Mouse (Mus musculus): ENCODE data around the gene Cir1. TPM values are rescaled to one million over a fixed set of nuclear protein-coding genes. Genes with fewer than 3 reads are reported as not detected.

Gene Cir1
- 10 to 100 TPM; 25.7 to 25.9 TPM for total RNA-seq (2021)
- long read RNA-seq, experiment 1, partial matches to known transcripts, result 2 of 26 reads
- long read RNA-seq, experiment 1, other reads (novel, unspliced or antisense), result 24 of 26 reads
- long read RNA-seq, experiment 2, partial matches to known transcripts, result 4 of 30 reads
- long read RNA-seq, experiment 2, other reads (novel, unspliced or antisense), result 26 of 30 reads

- DNase-seq (ENCODE audit: low spot score in 2 of 2), result peak; percentile 91 to 96
These were observed at the start of gene Cir1, which contains the start of gene Scrn3 for GRCm38 (mm10) chr2:73312152-73313116. Gene Cir1 (minus strand): TSS chr2:73312701. Gene Scrn3 (plus strand): TSS chr2:73312601.

- DNase-seq (ENCODE audit: low spot score in 2 of 2), result no peak
These were observed 48.0 kb upstream of the Cir1 start for GRCm38 (mm10) chr2:73360536-73360935.

- DNase-seq (ENCODE audit: low spot score in 2 of 2), result no peak
These were observed 47.4 kb upstream of the Cir1 start for GRCm38 (mm10) chr2:73359941-73360340.

GRCm38 (mm10) chr2:73357004-73357403 lies 44.5 kb upstream of the Cir1 start:
- no peak for DNase-seq (ENCODE audit: low spot score in 2 of 2)

GRCm38 (mm10) chr2:73351927-73352374 lies 39.5 kb upstream of the Cir1 start:
- DNase-seq (ENCODE audit: low spot score in 2 of 2), result peak in 1 of 2 experiments; percentile 64

GRCm38 (mm10) chr2:73351496-73351895 lies 39.0 kb upstream of the Cir1 start:
- DNase-seq (ENCODE audit: low spot score in 2 of 2), result peak in 1 of 2 experiments; percentile 54

- DNase-seq (ENCODE audit: low spot score in 2 of 2), result no peak
These were observed 35.7 kb upstream of the Cir1 start for GRCm38 (mm10) chr2:73348221-73348620.

GRCm38 (mm10) chr2:73347766-73348165 lies 35.3 kb upstream of the Cir1 start:
- no peak for DNase-seq (ENCODE audit: low spot score in 2 of 2)

- DNase-seq (ENCODE audit: low spot score in 2 of 2), result no peak
These were observed 34.6 kb upstream of the Cir1 start for GRCm38 (mm10) chr2:73347136-73347535.

GRCm38 (mm10) chr2:73346345-73347086 lies 34.0 kb upstream of the Cir1 start:
- peak; percentile 59 to 78 for DNase-seq (ENCODE audit: low spot score in 2 of 2)

GRCm38 (mm10) chr2:73345204-73345603 lies 32.7 kb upstream of the Cir1 start:
- no peak for DNase-seq (ENCODE audit: low spot score in 2 of 2)

- no peak for DNase-seq (ENCODE audit: low spot score in 2 of 2)
These were observed 31.2 kb upstream of the Cir1 start for GRCm38 (mm10) chr2:73343701-73344100.

GRCm38 (mm10) chr2:73338415-73338814 lies 25.9 kb upstream of the Cir1 start:
- DNase-seq (ENCODE audit: low spot score in 2 of 2), result no peak

GRCm38 (mm10) chr2:73335949-73336348 lies 23.4 kb upstream of the Cir1 start:
- DNase-seq (ENCODE audit: low spot score in 2 of 2), result no peak

- DNase-seq (ENCODE audit: low spot score in 2 of 2), result no peak
These were observed 13.4 kb upstream of the Cir1 start for GRCm38 (mm10) chr2:73325871-73326270.

GRCm38 (mm10) chr2:73322991-73323390 lies 10.5 kb upstream of the Cir1 start:
- no peak for DNase-seq (ENCODE audit: low spot score in 2 of 2)

- DNase-seq (ENCODE audit: low spot score in 2 of 2), result no peak
These were observed 6.7 kb upstream of the Cir1 start for GRCm38 (mm10) chr2:73319218-73319617.

- no peak for DNase-seq (ENCODE audit: low spot score in 2 of 2)
These were observed 4.9 kb upstream of the Cir1 start for GRCm38 (mm10) chr2:73317426-73317825.

GRCm38 (mm10) chr2:73314311-73314710 lies 1.8 kb upstream of the Cir1 start:
- DNase-seq (ENCODE audit: low spot score in 2 of 2), result no peak

- peak; percentile 37 to 46 for DNase-seq (ENCODE audit: low spot score in 2 of 2)
These were observed 608 bp upstream of the Cir1 start for GRCm38 (mm10) chr2:73313117-73313501.

- DNase-seq (ENCODE audit: low spot score in 2 of 2), result no peak
These were observed 6.5 kb downstream of the Cir1 start for GRCm38 (mm10) chr2:73306006-73306405.

Measured in layer of hippocampus, postnatal 14 days (tissue).